Comparison of ENCODE assay signal across 26 mouse cellular contexts in genomic region chr4:59816016-59816415, GRCm38 (mm10). TPM values are rescaled to one million over a fixed set of nuclear protein-coding genes. Genes with fewer than 3 reads are reported as not detected.
DNase-seq lines count a peak whose midpoint lies in the region; ATAC-seq lines count a peak whose summit lies in the region.
"Had no signal": no experiment of that assay in that cellular context is flagged by ENCODE, and none has a peak within 500 bp of the region (broad histone marks: within the 10 kb centered on the region; RNA-seq: fewer than 3 reads in every experiment).

No protein-coding gene starts in this region.

- DNase-seq in cerebellum, adult 9-10 months, result peak; percentile 43
- no peak for DNase-seq in cerebellum, adult 11 months
- DNase-seq in heart, embryonic 10.5 days (ENCODE audit: low spot score), result no peak
- DNase-seq in heart, postnatal 14 days, result no peak
- DNase-seq in lung, postnatal 25 days (ENCODE audit: low spot score), result no peak
- DNase-seq in frontal cortex, postnatal 36 days (ENCODE audit: low spot score in 2 of 2), result no peak
- DNase-seq: adrenal gland, adult 8-10 months; cerebellum, postnatal 14 days; gastrocnemius, postnatal 36 days; heart, adult 18-20 months; kidney, adult 2 months; layer of hippocampus, postnatal 36 days; left cerebral cortex, postnatal 4 days; liver, embryonic 13.5 days; midbrain, embryonic 14.5 days; right cerebral cortex, postnatal 14 days; thymus, adult 18-20 months; thymus, postnatal 25 days had no signal

- H3K9ac ChIP-seq in lung, embryonic 16.5 days (ENCODE audit: low read length), result no peak overlapping the region
- H3K9ac ChIP-seq: embryonic facial prominence, embryonic 15.5 days; forebrain, embryonic 13.5 days; heart, embryonic 13.5 days; liver, embryonic 13.5 days had no signal

- no peaks in the 10 kb centered on the region for H3K36me3 ChIP-seq in heart, embryonic 10.5 days
- H3K36me3 ChIP-seq in lung, embryonic 16.5 days (ENCODE audit: control insufficient read depth, insufficient read depth, low read length), result no peaks in the 10 kb centered on the region
- H3K36me3 ChIP-seq in macrophage (ENCODE audit: inconsistent target), result peaks cover 9% of the 10 kb centered on the region; the same call in 1 of the 2 replicates
- H3K36me3 ChIP-seq: heart, embryonic 13.5 days; liver, embryonic 13.5 days had no signal

- 56% methylated on average over 5 of the region's 5 CpGs for WGBS in heart, embryonic 10.5 days
- 45% methylated on average over 4 of the region's 5 CpGs for WGBS in lung, embryonic 16.5 days
- 25% methylated on average over 5 of the region's 5 CpGs for WGBS in macrophage (ENCODE audit: missing documents)

- no peak for ATAC-seq in lung, embryonic 16.5 days (ENCODE audit: low read depth)
- ATAC-seq: forebrain, embryonic 13.5 days; hindbrain, embryonic 16.5 days had no signal

- H3K79me2 ChIP-seq in macrophage (ENCODE audit: inconsistent target), result peaks cover 98% of the 10 kb centered on the region

- H3K27ac ChIP-seq in heart, embryonic 10.5 days, result peak overlapping the region; percentile 47; the same call in 1 of the 2 replicates
- peak overlapping the region; percentile 69 for H3K27ac ChIP-seq in lung, embryonic 16.5 days (ENCODE audit: low read length)
- peak overlapping the region; percentile 66 for H3K27ac ChIP-seq in macrophage
- H3K27ac ChIP-seq: embryonic facial prominence, embryonic 15.5 days; forebrain, embryonic 13.5 days; heart, embryonic 13.5 days; kidney, postnatal 0 days; liver, embryonic 13.5 days had no signal

- no peak overlapping the region for H3K4me3 ChIP-seq in heart, embryonic 10.5 days
- no peak overlapping the region for H3K4me3 ChIP-seq in lung, embryonic 16.5 days (ENCODE audit: low read length)
- no peak overlapping the region for H3K4me3 ChIP-seq in macrophage (ENCODE audit: inconsistent target)
- H3K4me3 ChIP-seq: embryonic facial prominence, embryonic 15.5 days; forebrain, embryonic 13.5 days; heart, embryonic 13.5 days; liver, embryonic 13.5 days had no signal

- no peaks in the 10 kb centered on the region for H3K27me3 ChIP-seq in heart, embryonic 10.5 days (ENCODE audit: insufficient read depth, poor library complexity, severe bottlenecking)
- H3K27me3 ChIP-seq in lung, embryonic 16.5 days (ENCODE audit: control insufficient read depth, insufficient read depth, low read depth, low read length), result no peaks in the 10 kb centered on the region
- H3K27me3 ChIP-seq: embryonic facial prominence, embryonic 15.5 days; forebrain, embryonic 13.5 days; heart, embryonic 13.5 days; liver, embryonic 13.5 days had no signal

- H3K4me2 ChIP-seq in lung, embryonic 16.5 days (ENCODE audit: low read depth, low read length), result peak overlapping the region; percentile 7; the same call in 1 of the 2 replicates
- H3K4me2 ChIP-seq: embryonic facial prominence, embryonic 15.5 days; forebrain, embryonic 13.5 days; heart, embryonic 13.5 days; liver, embryonic 13.5 days had no signal

- intact Hi-C loops in heart, postnatal 14 days (cut with DNase I), result no loop called here

- no peaks in the 10 kb centered on the region for H3K9me3 ChIP-seq in heart, embryonic 10.5 days
- H3K9me3 ChIP-seq in lung, embryonic 16.5 days (ENCODE audit: control insufficient read depth, low read length), result no peaks in the 10 kb centered on the region
- H3K9me3 ChIP-seq: embryonic facial prominence, embryonic 15.5 days; forebrain, embryonic 13.5 days; G1E; heart, embryonic 13.5 days; liver, embryonic 13.5 days had no signal

- peaks cover 65% of the 10 kb centered on the region for H3K4me1 ChIP-seq in heart, embryonic 10.5 days
- H3K4me1 ChIP-seq in lung, embryonic 16.5 days (replicated peaks; ENCODE audit: control insufficient read depth, insufficient read depth, low read length), result peaks cover 32% of the 10 kb centered on the region

RNA-seq across cellular contexts. Expression of gene Snx30, which starts 10.4 kb away (rescaled TPM):
- polyA plus RNA-seq in heart, embryonic 10.5 days (2016; fragmentation: Nextera tagmentation; extraction: Ambion mirVana), result 5.2 and 8.1 TPM in 2 replicates
- total RNA-seq in heart, postnatal 14 days (2021), result 1 to 10 TPM; 5.0 to 8.2 TPM
- 6.9 and 7.7 TPM in 2 replicates for polyA plus RNA-seq in lung, embryonic 16.5 days (2015; fragmentation: Nextera tagmentation; extraction: Ambion mirVana)
- 100 to 1,000 TPM in 4 of 26 experiments, 10 to 100 TPM in 22; 12.5 to 112 (median 76.3) TPM for total RNA-seq in macrophage (2018; cell fraction: chromatin; rRNA removed)
- total RNA-seq in macrophage (2018; cell fraction: cytosol; rRNA removed), result 10 to 100 TPM; 10.1 to 37.3 (median 27.0) TPM
- 10 to 100 TPM; 17.6 to 88.8 (median 59.5) TPM for total RNA-seq in macrophage (2018; cell fraction: nucleus; rRNA removed)
- 19.8 to 27.9 TPM (median 26.4 TPM) in 3 replicates for polyA plus RNA-seq in macrophage (2018)

RNA-seq across cellular contexts. Expression of gene Inip, which starts 14.6 kb away (rescaled TPM):
- polyA plus RNA-seq in heart, embryonic 10.5 days (2016; fragmentation: Nextera tagmentation; extraction: Ambion mirVana), result 56.9 and 57.5 TPM in 2 replicates
- 10 to 100 TPM; 10.3 to 12.3 TPM for total RNA-seq in heart, postnatal 14 days (2021)
- polyA plus RNA-seq in lung, embryonic 16.5 days (2015; fragmentation: Nextera tagmentation; extraction: Ambion mirVana), result 46.9 and 47.7 TPM in 2 replicates
- total RNA-seq in macrophage (2018; cell fraction: chromatin; rRNA removed), result 10 to 100 TPM in 22 of 26 experiments, 1 to 10 TPM in 4; 4.6 to 53.4 (median 25.3) TPM
- 10 to 100 TPM in 21 of 26 experiments, 1 to 10 TPM in 5; 7.3 to 26.9 (median 17.5) TPM for total RNA-seq in macrophage (2018; cell fraction: cytosol; rRNA removed)
- 10 to 100 TPM in 22 of 26 experiments, 1 to 10 TPM in 4; 4.6 to 46.8 (median 18.0) TPM for total RNA-seq in macrophage (2018; cell fraction: nucleus; rRNA removed)
- 18.6 to 31.2 TPM (median 23.3 TPM) in 3 replicates for polyA plus RNA-seq in macrophage (2018)
